Mouse (Mus musculus): Measurements from ENCODE around the gene Napsa. TPM values are rescaled to one million over a fixed set of nuclear protein-coding genes. Genes with fewer than 3 reads are reported as not detected.

Napsa gene
- polyA plus RNA-seq, 1 experiment from 2014 or later = 1.1 TPM

GRCm38 (mm10) chr7:44615987-44616386 is 43.8 kb downstream of the Napsa start:
- Histone ChIP-seq H3K9me3 (ENCODE audit: control insufficient read depth, low read length) (0 out of 2 replicates have a peak, but pooled peaks cover 7% of the 10 kb centered on the region), H3K27me3 (ENCODE audit: control insufficient read depth, insufficient read depth, low read length) (0 out of 2 replicates have a peak, but pooled peaks cover 2% of the 10 kb centered on the region), H3K4me1 (ENCODE audit: control insufficient read depth, insufficient read depth, low read length) (no peaks in the 10 kb centered on the region), H3K4me3 (replicated peaks; ENCODE audit: low read depth, low read length) (no peak overlapping the region), H3K4me2 (ENCODE audit: low read length) (no peak overlapping the region), H3K9ac (replicated peaks; ENCODE audit: low read length) (no peak overlapping the region), H3K27ac (replicated peaks; ENCODE audit: low read depth, low read length) (no peak overlapping the region), H3K36me3 (ENCODE audit: control insufficient read depth, insufficient read depth, low read length) (no peaks in the 10 kb centered on the region)
- ATAC-seq (ENCODE audit: low FRiP score, low TSS enrichment) = no peak
- WGBS = 84% methylated on average over 14 of the region's 14 CpGs
- DNase-seq = no peak

- Histone ChIP-seq H3K27ac (replicated peaks; ENCODE audit: low read depth, low read length) (no peak overlapping the region), H3K36me3 (ENCODE audit: control insufficient read depth, insufficient read depth, low read length) (no peaks in the 10 kb centered on the region), H3K4me2 (ENCODE audit: low read length) (no peak overlapping the region), H3K4me1 (ENCODE audit: control insufficient read depth, insufficient read depth, low read length) (no peaks in the 10 kb centered on the region), H3K9me3 (ENCODE audit: control insufficient read depth, low read length) (0 out of 2 replicates have a peak, but pooled peaks cover 7% of the 10 kb centered on the region), H3K27me3 (ENCODE audit: control insufficient read depth, insufficient read depth, low read length) (0 out of 2 replicates have a peak, but pooled peaks cover 2% of the 10 kb centered on the region), H3K9ac (replicated peaks; ENCODE audit: low read length) (no peak overlapping the region), H3K4me3 (replicated peaks; ENCODE audit: low read depth, low read length) (no peak overlapping the region)
- no peak for ATAC-seq (ENCODE audit: low FRiP score, low TSS enrichment)
- 80% methylated on average over 3 of the region's 3 CpGs for WGBS
- no peak for DNase-seq
These were observed 44.9 kb downstream of the Napsa start for GRCm38 (mm10) chr7:44617059-44617458.

GRCm38 (mm10) chr7:44623714-44624542 is 51.7 kb downstream of the Napsa start:
- Histone ChIP-seq H3K4me1 (ENCODE audit: control insufficient read depth, insufficient read depth, low read length) (no peaks in the 10 kb centered on the region), H3K27me3 (ENCODE audit: control insufficient read depth, insufficient read depth, low read length) (no peaks in the 10 kb centered on the region), H3K27ac (replicated peaks; ENCODE audit: low read depth, low read length) (no peak overlapping the region), H3K9me3 (ENCODE audit: control insufficient read depth, low read length) (0 out of 2 replicates have a peak, but pooled peaks cover 7% of the 10 kb centered on the region), H3K4me2 (ENCODE audit: low read length) (no peak overlapping the region), H3K36me3 (ENCODE audit: control insufficient read depth, insufficient read depth, low read length) (no peaks in the 10 kb centered on the region), H3K9ac (replicated peaks; ENCODE audit: low read length) (no peak overlapping the region), H3K4me3 (replicated peaks; ENCODE audit: low read depth, low read length) (no peak overlapping the region)
- WGBS = 36% methylated on average over 18 of the region's 18 CpGs
- DNase-seq (no peak), ATAC-seq (ENCODE audit: low FRiP score, low TSS enrichment) (no peak)

- no peak overlapping the region for H3K27ac ChIP-seq (replicated peaks; ENCODE audit: low read depth, low read length)
- H3K9ac ChIP-seq (replicated peaks; ENCODE audit: low read length) = no peak overlapping the region
- no peaks in the 10 kb centered on the region for H3K27me3 ChIP-seq (ENCODE audit: control insufficient read depth, insufficient read depth, low read length)
- H3K4me1 ChIP-seq (ENCODE audit: control insufficient read depth, insufficient read depth, low read length) = no peaks in the 10 kb centered on the region
- no peak overlapping the region for H3K4me3 ChIP-seq (replicated peaks; ENCODE audit: low read depth, low read length)
- WGBS = 81% methylated on average over 3 of the region's 3 CpGs
- no peak overlapping the region for H3K4me2 ChIP-seq (ENCODE audit: low read length)
- H3K9me3 ChIP-seq (ENCODE audit: control insufficient read depth, low read length) = 0 out of 2 replicates have a peak, but pooled peaks cover 5% of the 10 kb centered on the region
- no peaks in the 10 kb centered on the region for H3K36me3 ChIP-seq (ENCODE audit: control insufficient read depth, insufficient read depth, low read length)
- DNase-seq (no peak), ATAC-seq (ENCODE audit: low FRiP score, low TSS enrichment) (no peak)
These were observed 52.3 kb downstream of the Napsa start for GRCm38 (mm10) chr7:44624543-44624826.

GRCm38 (mm10) chr7:44624828-44625227 is 52.6 kb downstream of the Napsa start:
- Histone ChIP-seq H3K27ac (replicated peaks; ENCODE audit: low read depth, low read length) (no peak overlapping the region), H3K9me3 (ENCODE audit: control insufficient read depth, low read length) (0 out of 2 replicates have a peak, but pooled peaks cover 1% of the 10 kb centered on the region), H3K36me3 (ENCODE audit: control insufficient read depth, insufficient read depth, low read length) (no peaks in the 10 kb centered on the region), H3K9ac (replicated peaks; ENCODE audit: low read length) (no peak overlapping the region), H3K4me1 (ENCODE audit: control insufficient read depth, insufficient read depth, low read length) (no peaks in the 10 kb centered on the region), H3K27me3 (ENCODE audit: control insufficient read depth, insufficient read depth, low read length) (no peaks in the 10 kb centered on the region), H3K4me3 (replicated peaks; ENCODE audit: low read depth, low read length) (no peak overlapping the region), H3K4me2 (ENCODE audit: low read length) (no peak overlapping the region)
- DNase-seq (no peak), ATAC-seq (ENCODE audit: low FRiP score, low TSS enrichment) (no peak)
- whole genome bisulfite sequencing = 67% methylated on average over 14 of the region's 14 CpGs

GRCm38 (mm10) chr7:44625241-44626067 is 53.3 kb downstream of the Napsa start:
- no peak for ATAC-seq (ENCODE audit: low FRiP score, low TSS enrichment)
- Histone ChIP-seq H3K27ac (replicated peaks; ENCODE audit: low read depth, low read length) (no peak overlapping the region), H3K36me3 (ENCODE audit: control insufficient read depth, insufficient read depth, low read length) (no peaks in the 10 kb centered on the region), H3K27me3 (ENCODE audit: control insufficient read depth, insufficient read depth, low read length) (no peaks in the 10 kb centered on the region), H3K4me3 (replicated peaks; ENCODE audit: low read depth, low read length) (no peak overlapping the region), H3K4me1 (ENCODE audit: control insufficient read depth, insufficient read depth, low read length) (no peaks in the 10 kb centered on the region), H3K9me3 (ENCODE audit: control insufficient read depth, low read length) (no peaks in the 10 kb centered on the region), H3K4me2 (ENCODE audit: low read length) (no peak overlapping the region), H3K9ac (replicated peaks; ENCODE audit: low read length) (no peak overlapping the region)
- no peak for DNase-seq
- 89% methylated on average over 13 of the region's 13 CpGs for WGBS

- Histone ChIP-seq H3K27me3 (ENCODE audit: control insufficient read depth, insufficient read depth, low read length) (no peaks in the 10 kb centered on the region), H3K4me3 (replicated peaks; ENCODE audit: low read depth, low read length) (no peak overlapping the region), H3K4me2 (ENCODE audit: low read length) (no peak overlapping the region), H3K27ac (replicated peaks; ENCODE audit: low read depth, low read length) (no peak overlapping the region), H3K4me1 (ENCODE audit: control insufficient read depth, insufficient read depth, low read length) (no peaks in the 10 kb centered on the region), H3K9me3 (ENCODE audit: control insufficient read depth, low read length) (no peaks in the 10 kb centered on the region), H3K36me3 (ENCODE audit: control insufficient read depth, insufficient read depth, low read length) (no peaks in the 10 kb centered on the region), H3K9ac (replicated peaks; ENCODE audit: low read length) (no peak overlapping the region)
- 60% methylated on average over 1 of the region's 1 CpGs for WGBS
- no peak for ATAC-seq (ENCODE audit: low FRiP score, low TSS enrichment)
- DNase-seq = no peak
These were observed 53.8 kb downstream of the Napsa start for GRCm38 (mm10) chr7:44626068-44626385.

GRCm38 (mm10) chr7:44626966-44627365 is 54.8 kb downstream of the Napsa start:
- ATAC-seq (ENCODE audit: low FRiP score, low TSS enrichment) = no peak
- H3K4me2 ChIP-seq (ENCODE audit: low read length) = no peak overlapping the region
- WGBS = 86% methylated on average over 13 of the region's 13 CpGs

More at GRCm38 (mm10) chr7:44626966-44627365, 54.8 kb downstream of the Napsa start:
- H3K27ac ChIP-seq (replicated peaks; ENCODE audit: low read depth, low read length) = no peak overlapping the region
- DNase-seq = no peak
- H3K4me3 ChIP-seq (replicated peaks; ENCODE audit: low read depth, low read length) = no peak overlapping the region
- H3K9ac ChIP-seq (replicated peaks; ENCODE audit: low read length) = no peak overlapping the region
- H3K4me1 ChIP-seq (ENCODE audit: control insufficient read depth, insufficient read depth, low read length) = no peaks in the 10 kb centered on the region
- no peaks in the 10 kb centered on the region for H3K27me3 ChIP-seq (ENCODE audit: control insufficient read depth, insufficient read depth, low read length)
- H3K36me3 ChIP-seq (ENCODE audit: control insufficient read depth, insufficient read depth, low read length) = no peaks in the 10 kb centered on the region
- H3K9me3 ChIP-seq (ENCODE audit: control insufficient read depth, low read length) = no peaks in the 10 kb centered on the region

Data from midbrain, embryonic 14.5 days (tissue).